Mouse (Mus musculus) mature B cell (primary cell): ENCODE measurements around the gene Rps26.

ENCODE experiments used
- in situ Hi-C: fragments of 300-500 bp; cut with MboI; formaldehyde crosslinking; loops from 2 replicates; pipeline ENCODE4 v1.14.3; 2019

Rps26 gene

DNA sequence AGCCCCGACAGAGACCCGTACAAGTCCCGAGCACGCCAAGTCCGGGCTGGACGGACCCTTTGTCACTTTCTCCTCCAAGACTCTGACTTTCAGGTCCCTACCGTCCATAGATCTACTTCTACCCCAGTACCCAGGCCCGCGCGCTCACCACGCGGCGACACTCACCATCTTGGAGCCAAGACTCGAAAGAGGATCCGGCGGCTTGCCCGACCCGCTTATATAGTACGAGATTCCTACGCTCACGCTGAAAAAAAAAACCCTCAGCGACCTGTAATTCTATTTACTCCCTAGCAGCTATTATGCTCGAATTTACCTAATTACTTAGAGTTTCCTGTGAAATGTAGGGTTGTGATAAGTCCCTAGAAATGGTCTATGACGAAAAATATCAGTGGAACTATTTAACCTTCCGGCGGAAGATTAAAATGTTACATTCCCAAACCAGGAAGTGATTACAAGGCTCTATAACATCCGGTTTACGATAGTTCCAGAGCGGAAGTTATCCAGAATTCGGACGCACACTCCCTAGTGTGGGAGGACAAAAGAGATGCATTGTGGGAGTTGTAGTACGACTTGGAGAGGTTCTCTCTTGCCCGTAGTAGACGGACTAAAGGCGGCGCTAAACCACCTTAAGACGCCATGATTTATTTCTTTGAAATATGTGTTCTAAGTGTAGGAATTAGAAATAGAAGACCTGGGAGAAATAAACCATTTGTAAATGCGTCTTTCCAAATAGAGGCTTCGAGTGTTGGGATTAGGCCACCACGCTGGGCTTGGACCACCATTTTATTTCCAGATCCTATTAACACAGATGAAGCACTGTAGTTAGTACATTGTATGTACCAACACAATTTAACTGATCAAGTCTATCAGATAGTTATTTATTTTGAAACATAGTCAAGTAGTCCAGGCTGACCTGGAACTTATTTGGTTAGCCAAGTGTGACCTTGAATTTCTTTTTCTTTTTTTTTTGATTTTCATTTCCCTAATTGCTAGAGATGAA, at the start of gene Rps26:
TSS of gene Rps26 (minus strand) at position 437 of the 1,000 bp plus-strand sequence.
- in situ Hi-C loops, result no loop called here

DNA sequence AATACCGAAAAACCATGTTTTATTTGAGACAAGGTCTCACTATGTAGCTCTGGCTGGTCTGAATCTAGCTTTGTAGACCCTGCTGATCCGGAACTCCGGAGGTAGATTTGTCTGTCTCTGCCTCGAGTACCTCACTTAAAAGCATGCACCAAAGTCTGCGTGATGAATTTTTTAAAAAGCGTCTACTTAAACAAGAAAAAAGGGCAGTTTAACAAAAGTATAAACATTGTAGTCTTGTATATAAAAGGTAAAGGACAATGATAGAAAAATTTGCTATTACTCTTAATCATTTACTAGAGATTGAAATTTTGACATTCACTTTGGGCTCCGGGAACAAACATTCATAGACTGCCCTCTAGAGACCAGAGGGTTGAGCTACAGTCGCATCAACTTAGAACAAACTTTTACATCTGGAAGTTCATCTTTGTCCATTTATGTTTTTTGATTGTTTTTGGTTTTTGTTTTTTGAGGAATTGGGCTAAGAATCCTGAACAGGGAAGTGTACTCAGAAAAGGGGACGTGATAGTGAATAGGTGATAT, 48.0 kb upstream of the Rps26 start:
- in situ Hi-C loops, result no loop called here

DNA sequence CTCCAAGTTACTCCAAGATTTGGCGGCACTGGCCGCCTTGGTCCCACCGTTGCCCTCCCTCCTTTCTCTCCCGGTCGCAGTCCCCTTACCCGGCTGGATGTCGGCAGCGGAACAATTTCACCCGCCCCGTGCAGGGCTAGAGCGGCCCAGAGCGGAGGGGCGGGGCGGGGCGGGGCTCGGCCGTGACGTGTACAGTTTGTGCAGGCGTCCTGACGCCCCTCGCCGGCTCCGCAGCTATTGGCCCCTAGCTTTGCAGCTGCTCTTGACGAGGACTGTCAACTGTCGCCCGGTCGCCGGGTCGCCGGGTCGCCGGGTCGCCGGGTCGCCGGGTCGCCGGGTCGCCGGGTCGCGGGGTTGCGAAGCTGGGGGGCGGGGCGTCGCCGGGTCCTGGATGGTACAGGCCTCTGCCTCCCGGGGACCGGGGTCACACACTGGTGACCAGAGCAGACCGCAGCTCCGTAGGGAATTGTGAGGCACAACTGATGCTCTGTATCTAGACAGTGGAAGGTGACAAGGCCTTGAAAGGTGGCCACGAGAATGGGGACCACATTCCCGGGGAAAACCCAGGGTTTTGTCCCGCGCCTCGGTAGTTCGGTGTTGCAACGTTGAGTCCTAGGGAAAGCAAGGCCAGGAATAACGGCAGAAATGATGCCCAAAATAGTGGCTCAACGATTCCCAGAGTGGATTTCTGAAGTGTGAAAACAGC, 47.4 kb upstream of the Rps26 start, which contains the start of gene Suox:
TSS of gene Suox (minus strand) at position 311 of the 706 bp plus-strand sequence.
- in situ Hi-C loops, result no loop called here

DNA sequence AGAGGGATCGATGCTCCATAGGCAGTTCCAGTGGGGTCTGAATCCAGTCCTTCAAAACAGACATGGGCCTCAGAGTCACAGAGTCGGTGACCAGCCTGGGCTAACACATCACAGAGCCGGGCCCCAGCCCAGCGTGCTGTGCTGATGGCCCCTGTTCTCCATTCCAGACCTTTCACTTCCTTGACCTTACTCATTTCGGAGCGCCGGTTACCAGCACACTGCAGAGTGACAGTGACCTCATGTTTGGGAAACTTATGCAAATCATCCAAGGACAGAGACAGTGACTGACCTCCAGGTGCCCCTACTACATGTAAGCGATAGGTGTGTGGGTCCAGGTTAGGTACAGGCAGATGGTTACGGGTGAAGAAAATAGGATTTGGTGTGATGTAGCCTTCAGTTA, 44.6 kb upstream of the Rps26 start:
- in situ Hi-C loops, result no loop called here

DNA sequence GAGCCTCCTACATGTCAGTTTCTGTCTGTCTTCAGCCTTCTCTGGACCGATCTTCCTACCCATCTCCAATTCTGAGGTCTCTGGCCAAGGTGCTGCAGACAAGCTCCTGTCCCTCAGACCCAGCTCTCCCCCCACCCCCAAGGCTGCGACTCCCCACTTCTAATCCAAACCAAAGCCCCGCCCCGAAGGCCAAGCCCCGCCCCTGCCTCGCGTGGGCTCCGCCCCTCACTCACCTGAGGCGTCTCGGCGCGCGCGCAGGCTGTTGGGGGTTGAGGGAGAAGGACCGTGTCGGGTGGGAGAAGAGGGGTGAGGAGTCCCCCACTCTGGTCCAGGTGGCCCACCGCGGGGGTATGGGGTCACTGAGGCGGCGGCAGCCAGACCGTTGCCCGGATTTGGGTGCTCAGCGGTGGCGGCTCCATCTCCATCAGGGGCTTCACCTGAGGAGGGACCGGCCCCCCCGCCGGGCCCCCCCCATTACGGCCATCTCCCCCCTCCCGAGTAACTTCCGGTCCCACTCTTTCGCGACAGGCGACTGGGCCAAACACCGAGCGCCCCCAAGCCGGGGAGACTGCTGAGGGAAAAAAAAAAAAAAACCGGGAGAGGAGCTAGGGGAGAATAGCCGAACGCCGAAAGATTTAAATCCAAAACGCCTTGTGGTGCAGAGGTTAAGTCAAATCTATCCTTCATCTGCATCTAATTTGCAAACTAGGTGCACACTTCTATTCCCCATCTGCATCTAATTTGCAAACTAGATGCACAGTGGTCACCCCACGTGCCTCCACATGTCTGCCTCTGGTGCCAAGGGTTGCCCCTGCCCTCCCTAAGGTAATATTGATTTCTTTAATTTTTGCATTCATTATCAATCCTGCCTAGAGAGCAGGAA, 42.5 kb upstream of the Rps26 start:
- in situ Hi-C loops, result no loop called here

DNA sequence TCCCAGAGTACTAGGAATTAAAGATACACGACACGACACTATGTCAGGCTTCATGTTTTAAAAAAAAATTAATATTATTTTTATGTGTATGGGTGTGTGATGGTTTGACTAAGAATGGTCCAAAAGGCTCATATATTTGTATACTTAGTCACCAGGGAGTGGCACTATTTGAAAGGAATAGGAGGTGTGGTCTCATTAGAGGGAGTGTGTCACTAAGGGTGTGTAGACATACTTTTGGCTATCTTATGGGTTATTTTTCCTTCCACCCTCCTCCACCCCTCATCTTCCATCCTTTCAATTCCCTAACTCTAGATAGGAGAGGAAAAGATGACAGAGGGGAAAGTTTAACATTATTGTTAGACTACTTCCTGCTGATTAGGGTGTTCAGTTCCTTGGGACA, 39.3 kb upstream of the Rps26 start:
- in situ Hi-C loops, result no loop called here

DNA sequence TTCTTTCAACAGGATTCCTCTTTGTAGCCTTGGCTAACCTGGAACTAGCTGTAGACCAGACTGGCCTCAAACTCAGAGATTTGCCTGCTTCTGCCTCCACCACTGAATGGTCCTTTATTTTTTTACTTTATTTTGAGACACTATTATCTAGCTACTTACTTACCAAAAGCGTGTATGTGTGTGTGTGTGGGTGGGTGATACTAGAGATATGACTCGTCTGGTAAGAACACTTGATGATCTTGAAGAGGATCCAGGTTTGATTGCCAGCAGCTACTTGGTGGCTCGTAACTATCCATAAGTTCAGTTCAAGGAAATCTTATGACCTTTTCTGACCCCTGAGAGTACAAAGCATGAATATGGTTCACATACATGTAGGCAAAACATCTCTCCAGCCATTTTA, 38.8 kb upstream of the Rps26 start:
- in situ Hi-C loops, result no loop called here

DNA sequence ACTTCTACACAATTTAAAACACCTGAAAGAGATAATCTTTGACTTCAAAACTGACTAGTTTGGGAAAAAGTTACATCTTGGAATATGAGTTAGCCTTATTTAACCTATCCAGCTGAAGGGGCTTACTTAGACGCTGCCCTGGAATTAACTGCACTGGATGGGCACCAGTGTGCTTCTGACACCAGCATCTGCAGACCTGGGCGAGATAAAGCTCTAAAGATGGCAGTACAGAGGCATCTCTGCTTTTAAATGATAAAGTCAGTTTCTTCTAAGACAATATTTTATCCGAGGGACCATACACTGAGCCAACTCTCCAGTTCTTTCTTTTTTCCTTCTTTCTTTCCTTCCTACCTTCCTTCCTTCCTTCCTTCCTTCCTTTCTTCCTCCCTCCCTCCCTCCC, 38.3 kb upstream of the Rps26 start:
- in situ Hi-C loops, result no loop called here

DNA sequence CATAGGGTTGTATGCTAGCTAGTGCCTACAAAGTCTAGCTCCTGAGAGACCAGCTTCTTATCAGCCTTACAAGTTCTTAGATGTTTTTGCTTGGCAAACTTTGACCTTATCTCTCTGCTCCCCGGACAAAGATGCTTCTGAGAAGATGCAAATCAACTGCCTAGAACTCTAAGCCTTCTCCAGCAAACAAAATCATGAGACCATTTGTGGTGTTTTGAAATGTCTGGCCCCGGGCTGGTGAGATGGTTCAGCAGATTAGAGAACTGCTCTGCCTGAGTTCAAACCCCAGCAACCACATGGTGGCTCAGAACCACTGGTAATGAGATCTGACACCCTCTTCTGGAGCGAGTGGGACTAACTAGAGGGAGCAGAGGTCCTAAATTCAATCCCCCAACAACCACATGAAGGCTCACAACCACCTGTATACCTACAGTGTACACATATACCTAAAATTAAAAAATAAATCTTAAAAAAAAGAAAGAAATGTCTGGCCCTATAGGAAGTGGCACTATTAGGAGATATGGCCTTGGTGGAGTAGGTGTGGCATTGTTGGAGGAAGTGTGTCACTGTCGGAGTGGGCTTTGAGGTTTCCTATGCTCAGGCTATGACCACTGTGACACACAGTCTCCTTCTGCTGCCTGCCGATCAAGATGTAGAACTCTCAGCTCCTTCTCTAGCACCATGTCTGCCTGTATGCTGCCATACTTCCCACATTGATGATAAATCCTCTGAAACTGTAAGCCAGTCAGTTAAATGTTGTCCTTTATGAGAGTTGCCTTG, 37.1 kb upstream of the Rps26 start:
- in situ Hi-C loops, result no loop called here

DNA sequence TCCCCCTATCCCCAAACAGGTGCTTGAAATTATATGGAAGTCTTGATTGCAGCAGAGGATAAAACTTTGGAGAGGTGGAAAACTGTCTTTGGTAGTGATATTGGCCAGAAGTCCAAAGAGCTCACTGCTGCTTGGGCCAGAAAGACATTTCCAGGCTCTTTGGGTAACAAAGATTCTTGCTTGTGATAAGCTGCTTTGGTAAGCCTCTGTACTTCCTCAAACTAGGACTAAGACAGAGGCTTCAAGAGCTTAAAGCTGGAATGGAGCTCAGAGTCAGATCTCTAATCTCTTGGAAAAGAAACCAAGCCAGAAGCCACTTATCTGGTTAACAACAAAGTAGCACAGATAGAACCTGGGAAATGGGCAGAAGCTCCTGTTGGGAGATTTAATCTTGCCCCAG, 35.9 kb upstream of the Rps26 start:
- in situ Hi-C loops, result no loop called here

DNA sequence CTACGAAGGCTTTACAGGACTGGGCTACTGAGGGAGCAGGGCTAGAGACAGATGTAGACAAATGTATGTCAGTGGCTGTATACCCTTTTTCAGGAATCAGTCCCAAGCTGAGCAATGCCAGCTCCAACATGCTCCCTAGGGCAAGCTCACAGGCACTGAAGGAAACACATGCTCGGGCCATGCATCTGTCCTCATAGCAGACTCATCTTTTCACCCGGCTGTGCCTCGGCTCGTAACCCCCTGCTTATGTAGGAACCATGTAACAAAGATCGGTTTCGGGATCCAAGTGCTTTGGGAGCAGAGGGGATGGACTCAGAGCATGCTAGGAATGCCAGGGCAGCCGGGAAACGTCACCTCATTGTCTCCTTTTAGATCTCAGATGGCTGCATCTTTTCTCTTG, 32.9 kb upstream of the Rps26 start:
- in situ Hi-C loops, result no loop called here

DNA sequence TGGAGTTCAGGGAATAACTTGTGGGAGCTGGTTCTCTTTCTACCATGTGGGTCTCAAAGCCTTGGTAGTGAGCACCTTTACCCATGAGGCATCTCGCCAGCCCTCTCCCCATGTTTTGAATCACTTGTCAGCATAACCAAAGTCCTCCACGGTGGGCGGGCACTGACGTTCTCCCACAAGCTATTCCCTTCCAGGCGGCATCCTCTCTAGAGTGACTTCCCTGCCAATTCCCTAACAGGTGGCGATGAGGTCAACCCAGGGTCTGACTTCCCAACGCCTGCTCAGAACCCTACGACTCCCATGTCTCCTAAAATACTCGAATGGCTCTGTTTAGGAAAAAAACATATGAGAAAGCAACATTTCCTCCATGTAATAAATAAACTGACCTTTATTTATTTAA, 31.3 kb upstream of the Rps26 start:
- in situ Hi-C loops, result no loop called here

DNA sequence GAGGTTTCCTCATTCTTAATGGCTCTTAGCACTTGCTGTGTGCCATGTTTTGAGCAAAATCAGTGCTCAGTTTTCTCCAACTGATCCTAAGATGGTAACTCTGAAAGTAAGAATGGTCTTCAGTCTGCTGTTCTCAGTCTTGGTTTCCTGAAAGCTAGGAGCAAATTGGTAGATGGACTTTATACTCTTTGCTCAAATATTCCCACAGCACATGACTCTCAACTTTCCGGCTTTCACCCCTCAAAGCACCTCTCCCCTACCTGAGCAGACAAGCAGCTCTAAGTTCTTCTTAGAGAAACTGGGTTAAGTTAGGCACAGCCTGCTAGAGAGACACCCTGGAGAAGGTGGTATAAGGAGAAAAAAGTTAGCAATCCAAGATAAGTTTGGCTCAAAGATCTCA, 30.2 kb upstream of the Rps26 start:
- in situ Hi-C loops, result no loop called here

DNA sequence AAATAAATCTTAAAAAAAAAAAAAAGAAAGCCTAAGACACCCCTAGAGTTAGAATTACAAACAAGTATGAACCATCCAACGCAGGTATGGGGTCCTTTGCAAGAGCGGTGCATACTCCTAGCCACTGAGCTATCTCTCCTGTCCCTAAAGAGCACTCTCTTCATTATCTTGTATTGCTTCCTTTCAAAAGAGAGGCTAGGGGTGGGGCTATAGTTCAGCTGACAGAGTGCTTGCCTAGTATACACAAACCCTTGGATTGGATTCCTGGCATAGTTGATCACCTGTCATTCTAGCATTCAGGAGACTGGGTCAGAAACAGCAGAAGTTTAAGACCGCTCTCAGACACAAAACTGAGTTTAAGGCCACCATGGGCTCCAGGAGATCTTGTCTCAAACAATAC, 28.7 kb upstream of the Rps26 start:
- in situ Hi-C loops, result no loop called here

DNA sequence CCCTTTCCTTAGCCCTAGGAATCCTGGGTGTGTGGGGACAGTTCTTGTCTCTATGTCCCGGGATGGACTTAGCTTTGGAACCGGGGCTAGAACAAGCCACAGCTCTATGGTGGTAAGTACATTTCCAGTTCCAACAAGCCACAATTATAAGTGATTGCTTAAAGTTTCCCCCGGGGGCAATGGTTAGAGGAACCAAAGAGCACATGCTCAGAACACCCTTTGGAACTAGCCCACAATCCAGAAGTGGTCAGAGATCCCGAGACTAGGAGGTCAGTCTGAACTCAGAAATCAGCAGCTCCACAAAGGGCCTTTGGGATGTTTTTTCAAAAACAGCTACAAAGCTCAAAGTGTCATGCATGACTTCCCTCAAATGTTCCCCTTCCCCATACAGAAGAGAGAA, 27.3 kb upstream of the Rps26 start:
- in situ Hi-C loops, result no loop called here

DNA sequence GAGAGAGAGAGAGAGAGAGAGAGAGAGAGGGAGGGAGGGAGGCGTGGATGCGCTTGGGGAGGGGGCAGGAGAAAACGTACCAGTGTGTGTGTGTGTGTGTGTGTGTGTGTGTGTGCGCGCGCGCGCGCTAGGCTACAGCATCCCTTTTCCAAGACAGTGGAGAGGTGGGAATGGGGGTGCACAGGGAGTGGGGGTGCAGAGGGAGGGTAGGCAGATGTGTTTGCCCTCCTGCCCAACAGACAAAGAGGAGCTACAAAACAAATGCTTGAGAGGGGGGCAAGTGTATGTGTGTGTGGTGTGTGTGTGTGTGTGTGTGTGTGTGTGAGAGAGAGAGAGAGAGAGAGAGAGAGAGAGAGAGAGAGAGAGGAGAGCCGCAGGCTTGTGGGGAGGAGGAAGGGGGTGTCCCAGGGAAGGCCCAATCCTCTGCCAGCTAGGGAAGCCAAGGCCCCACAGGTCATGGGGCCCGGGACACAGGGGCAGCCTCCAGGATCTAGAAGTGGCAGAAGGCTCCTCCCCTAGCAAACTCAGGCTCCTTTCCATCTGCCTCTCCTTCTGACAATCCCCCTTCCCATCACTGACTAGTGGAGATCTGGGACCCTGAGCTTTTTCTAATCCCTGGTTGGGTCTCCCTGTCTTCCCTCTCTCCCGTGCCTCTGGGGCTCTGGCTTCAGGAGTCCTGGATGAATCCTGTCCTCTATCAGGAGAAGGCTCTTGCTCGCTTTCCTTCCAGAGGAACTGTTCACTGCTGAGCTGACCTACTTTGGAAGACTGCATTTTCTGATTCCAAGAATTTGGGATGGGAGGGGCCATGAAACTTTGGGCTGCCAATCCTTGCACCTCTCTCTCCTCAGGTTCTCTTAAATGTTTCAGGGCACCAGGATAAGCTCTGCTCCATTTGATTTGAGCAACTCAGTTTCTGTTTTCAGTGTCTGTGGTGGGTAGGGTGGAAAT, 19.9 kb upstream of the Rps26 start:
- in situ Hi-C loops, result no loop called here

DNA sequence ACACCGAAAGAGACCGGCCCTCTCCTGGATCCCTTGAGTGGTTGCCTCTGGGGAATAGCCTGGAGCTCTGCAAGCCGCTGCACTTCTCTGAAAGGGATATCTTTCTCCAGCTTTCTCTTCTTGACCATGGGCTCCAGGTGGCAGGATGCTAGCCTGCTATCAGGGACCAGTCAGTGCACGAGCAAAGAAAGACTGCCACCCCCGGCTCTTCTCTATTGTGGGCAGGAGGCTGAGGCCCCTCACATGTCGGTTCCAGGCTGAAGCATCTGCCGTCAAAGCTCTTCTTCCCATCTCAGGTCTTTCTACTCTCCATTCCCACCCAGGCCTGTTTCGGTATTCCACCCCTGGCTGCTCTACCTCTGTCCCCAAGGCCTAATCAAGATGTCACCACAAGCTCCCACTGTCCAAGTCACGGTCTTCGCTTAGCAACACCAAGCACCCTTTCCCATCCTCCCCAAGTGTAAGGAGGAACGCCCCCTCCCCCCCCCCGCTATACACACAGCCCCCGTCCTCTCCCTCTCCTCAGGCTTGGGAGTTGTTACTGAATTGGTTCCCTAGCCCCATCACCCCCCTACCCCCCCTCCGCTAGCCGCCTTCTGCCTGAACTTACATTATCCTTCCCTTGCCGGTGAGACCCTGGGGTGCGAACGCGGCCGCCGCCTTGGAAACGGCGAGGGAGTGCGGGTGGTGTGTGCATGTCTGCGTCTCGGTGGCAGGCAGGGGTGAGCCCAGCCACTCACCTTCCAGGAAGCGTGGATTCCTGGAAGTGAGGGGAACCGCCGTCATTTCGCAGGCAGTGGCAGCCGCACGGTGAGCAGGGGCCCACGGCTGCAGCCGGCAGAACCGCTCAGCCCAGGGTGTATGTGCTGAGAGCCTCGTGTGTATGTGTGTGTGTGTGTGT, 18.8 kb upstream of the Rps26 start, which contains the start of gene Ikzf4:
TSS of gene Ikzf4 (minus strand) at position 881 of the 901 bp plus-strand sequence.
- in situ Hi-C loops, result no loop called here

DNA sequence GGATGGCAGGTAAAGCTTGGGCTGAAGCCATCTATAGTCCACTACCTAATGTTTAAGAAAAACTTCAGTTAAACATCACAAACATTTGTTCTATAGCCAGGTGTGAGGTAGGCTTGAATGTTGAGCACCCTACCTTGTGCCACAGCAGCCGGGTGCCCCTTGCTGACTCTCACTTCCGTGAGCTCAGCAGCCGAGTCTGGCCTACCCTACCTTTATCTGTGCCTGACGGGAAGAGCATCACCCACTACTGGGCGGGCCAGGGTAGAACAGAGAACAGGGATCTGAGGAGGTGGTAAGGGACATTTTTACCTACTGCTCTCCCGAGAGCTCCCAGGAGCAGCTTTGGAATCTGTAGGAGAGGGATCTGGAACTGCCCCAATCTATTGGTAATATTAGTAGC, 16.2 kb upstream of the Rps26 start:
- in situ Hi-C loops, result no loop called here

DNA sequence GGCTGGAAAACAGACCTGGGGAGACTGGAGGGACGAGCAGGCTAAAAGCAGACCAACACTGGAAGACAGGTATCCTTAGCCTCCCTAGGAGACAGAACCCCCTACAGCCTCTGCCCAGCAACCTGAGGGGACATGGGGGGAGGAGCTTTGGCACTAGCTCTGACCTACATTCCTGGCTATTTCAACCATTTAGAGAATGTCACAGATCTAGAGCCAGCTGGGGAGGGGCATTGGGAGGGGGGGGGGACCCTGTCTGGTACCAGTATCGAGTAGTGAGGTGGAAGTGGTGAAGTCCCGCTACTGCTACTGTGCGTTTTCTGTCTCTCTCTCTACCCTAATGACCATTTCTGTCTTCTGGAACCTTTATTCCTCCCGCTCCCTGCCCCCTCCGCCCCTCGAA, 15.3 kb upstream of the Rps26 start:
- in situ Hi-C loops, result no loop called here
